Mouse (Mus musculus) cerebellum, adult 11-12 months (tissue): ENCODE data around the gene Agpat2.

Experiments
- DNase-seq: peaks from one replicate; pipeline ENCODE4 v3.0.0; 2022

Agpat2 gene

GRCm38 (mm10) chr2:26594934-26595724 is 9.1 kb downstream of the Agpat2 start:
- DNase-seq = no peak

GRCm38 (mm10) chr2:26594461-26594933 is 9.7 kb downstream of the Agpat2 start:
- DNase-seq = no peak

GRCm38 (mm10) chr2:26594022-26594346 is 10.2 kb downstream of the Agpat2 start:
- DNase-seq = no peak

GRCm38 (mm10) chr2:26593211-26594021 is 10.8 kb downstream of the Agpat2 start:
- no peak for DNase-seq

GRCm38 (mm10) chr2:26591416-26591815 is 12.8 kb downstream of the Agpat2 start:
- DNase-seq = no peak

GRCm38 (mm10) chr2:26590962-26591361 is 13.3 kb downstream of the Agpat2 start:
- DNase-seq = no peak

GRCm38 (mm10) chr2:26590282-26590681 is 13.9 kb downstream of the Agpat2 start:
- no peak for DNase-seq

GRCm38 (mm10) chr2:26589284-26589683 is 14.9 kb downstream of the Agpat2 start:
- DNase-seq = no peak

GRCm38 (mm10) chr2:26588573-26588972 is 15.6 kb downstream of the Agpat2 start:
- DNase-seq = no peak

- no peak for DNase-seq
Measured at GRCm38 (mm10) chr2:26587044-26587405, 17.2 kb downstream of the Agpat2 start.

- peak; percentile 53 for DNase-seq
Measured at GRCm38 (mm10) chr2:26586294-26587043, 17.7 kb downstream of the Agpat2 start, which contains the start of gene Gm20532. Gm20532 (plus strand) TSS chr2:26586639.

- DNase-seq = no peak
Measured at GRCm38 (mm10) chr2:26585713-26586112, 18.5 kb downstream of the Agpat2 start.

- no peak for DNase-seq
Measured at GRCm38 (mm10) chr2:26583640-26584039, 20.6 kb downstream of the Agpat2 start.

GRCm38 (mm10) chr2:26582741-26583140 is 21.5 kb downstream of the Agpat2 start:
- DNase-seq = no peak

- DNase-seq = no peak
Measured at GRCm38 (mm10) chr2:26582203-26582602, 22.0 kb downstream of the Agpat2 start.

GRCm38 (mm10) chr2:26580751-26581150 is 23.5 kb downstream of the Agpat2 start:
- DNase-seq = no peak

- no peak for DNase-seq
Measured at GRCm38 (mm10) chr2:26579714-26580113, 24.5 kb downstream of the Agpat2 start, which contains the start of gene Egfl7. Egfl7 (plus strand) TSS chr2:26580014.

GRCm38 (mm10) chr2:26578369-26578768 is 25.8 kb downstream of the Agpat2 start:
- no peak for DNase-seq

- DNase-seq = no peak
Measured at GRCm38 (mm10) chr2:26576462-26576861, 27.8 kb downstream of the Agpat2 start.

- no peak for DNase-seq
Measured at GRCm38 (mm10) chr2:26575865-26576264, 28.4 kb downstream of the Agpat2 start.

GRCm38 (mm10) chr2:26575378-26575777 is 28.8 kb downstream of the Agpat2 start:
- no peak for DNase-seq

GRCm38 (mm10) chr2:26574862-26575261 is 29.4 kb downstream of the Agpat2 start:
- no peak for DNase-seq

GRCm38 (mm10) chr2:26573807-26574206 is 30.4 kb downstream of the Agpat2 start:
- no peak for DNase-seq
